Mouse (Mus musculus): ENCODE results near the gene Med17. TPM values are rescaled to one million over a fixed set of nuclear protein-coding genes. Genes with fewer than 3 reads are reported as not detected.

The Med17 gene
- polyA plus RNA-seq, 1 experiment: 0.39 TPM

DNA sequence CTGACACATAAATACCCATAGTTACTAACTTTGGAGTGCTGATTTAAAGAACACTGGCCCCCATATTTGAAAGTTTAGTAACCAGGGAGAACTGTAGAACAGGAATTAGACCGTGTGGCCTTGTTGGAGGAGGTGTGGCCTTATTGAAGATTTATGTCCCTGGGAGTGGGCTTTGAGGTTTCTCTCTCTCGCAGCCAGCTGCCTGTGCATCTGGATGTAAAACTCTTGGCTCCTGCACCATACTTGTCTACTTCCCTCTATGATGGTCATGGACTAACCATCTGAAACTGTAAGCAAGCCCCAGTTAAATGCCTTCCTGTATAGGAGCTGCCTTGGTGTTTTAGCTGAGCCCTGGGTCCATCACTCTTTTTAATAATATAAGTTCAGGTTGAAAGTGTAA lies 18.7 kb upstream of the Med17 start:
- H3K36me3 ChIP-seq (ENCODE audit: control insufficient read depth): no peaks in the 10 kb centered on the region
- TF ChIP-seq TAL1 (IDR thresholded peaks at IDR 0.05; ENCODE audit: low read length) (no peak), GATA1 (IDR thresholded peaks at IDR 0.05; ENCODE audit: low read length) (no peak)

DNA sequence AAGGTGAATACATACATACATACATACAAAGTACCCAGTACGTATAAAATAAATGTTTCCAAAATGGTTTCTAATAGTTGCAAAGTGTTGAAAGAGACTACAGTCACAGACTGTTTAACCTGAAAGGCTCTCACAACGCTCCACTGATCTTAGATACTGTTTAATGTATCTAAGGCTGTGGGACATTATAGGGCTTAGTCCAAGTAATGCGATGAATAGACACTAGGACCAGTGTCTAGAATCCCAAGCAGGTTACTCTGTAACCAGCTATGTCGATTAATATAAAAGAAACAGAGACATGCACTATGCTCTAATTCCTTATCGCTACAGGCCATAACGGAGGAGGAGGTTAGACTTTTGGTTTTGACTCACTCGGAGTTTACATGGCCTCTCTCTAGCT lies 17.4 kb upstream of the Med17 start:
- TF ChIP-seq GATA1 (IDR thresholded peaks at IDR 0.05; ENCODE audit: low read length) (no peak), TAL1 (IDR thresholded peaks at IDR 0.05; ENCODE audit: low read length) (no peak)
- no peaks in the 10 kb centered on the region for H3K9me3 ChIP-seq (ENCODE audit: control insufficient read depth, low read length)
- no peak overlapping the region for H3K4me3 ChIP-seq (replicated peaks)
- no peaks in the 10 kb centered on the region for H3K4me1 ChIP-seq (ENCODE audit: control insufficient read depth)
- H3K36me3 ChIP-seq (ENCODE audit: control insufficient read depth): no peaks in the 10 kb centered on the region
- no peaks in the 10 kb centered on the region for H3K27me3 ChIP-seq (ENCODE audit: control insufficient read depth)

More for the DNA sequence above, 18.7 kb upstream of the Med17 start:
- no peaks in the 10 kb centered on the region; the same call in 1 of the 2 replicates for H3K4me1 ChIP-seq (ENCODE audit: control insufficient read depth)
- H3K9me3 ChIP-seq (ENCODE audit: control insufficient read depth, low read length): no peaks in the 10 kb centered on the region
- no peaks in the 10 kb centered on the region for H3K27me3 ChIP-seq (ENCODE audit: control insufficient read depth)
- no peak overlapping the region for H3K4me3 ChIP-seq (replicated peaks)

DNA sequence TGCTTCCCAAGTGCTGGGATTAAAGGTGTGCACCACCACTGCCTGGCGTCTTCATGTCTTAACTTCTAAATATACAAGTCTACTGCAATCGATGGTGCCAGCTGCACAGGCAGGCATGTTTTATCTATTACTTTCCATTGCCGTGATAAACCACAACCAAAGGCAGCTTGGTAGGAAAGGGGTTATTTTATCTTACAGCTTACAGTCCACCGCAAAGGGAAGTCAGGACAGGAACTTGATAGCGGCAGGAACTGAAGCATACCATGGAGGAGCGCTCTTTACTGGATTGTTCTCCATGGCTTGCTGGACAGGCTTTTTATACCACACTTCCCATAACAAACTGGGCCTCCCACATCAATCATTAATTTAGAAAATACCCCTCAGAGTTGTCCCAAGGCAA lies 9.5 kb upstream of the Med17 start:
- Histone ChIP-seq H3K27me3 (ENCODE audit: control insufficient read depth) (peaks cover 2% of the 10 kb centered on the region; the same call in 1 of the 2 replicates), H3K4me1 (ENCODE audit: control insufficient read depth) (peaks cover 24% of the 10 kb centered on the region), H3K9me3 (ENCODE audit: control insufficient read depth, low read length) (no peaks in the 10 kb centered on the region), H3K36me3 (ENCODE audit: control insufficient read depth) (peaks cover 4% of the 10 kb centered on the region; the same call in 1 of the 2 replicates), H3K4me3 (replicated peaks) (no peak overlapping the region)
- no peak; the same call in 2 of the 3 replicates for TF ChIP-seq TAL1 (IDR thresholded peaks at IDR 0.05; ENCODE audit: low read length)
- no peak for TF ChIP-seq GATA1 (IDR thresholded peaks at IDR 0.05; ENCODE audit: low read length)

DNA sequence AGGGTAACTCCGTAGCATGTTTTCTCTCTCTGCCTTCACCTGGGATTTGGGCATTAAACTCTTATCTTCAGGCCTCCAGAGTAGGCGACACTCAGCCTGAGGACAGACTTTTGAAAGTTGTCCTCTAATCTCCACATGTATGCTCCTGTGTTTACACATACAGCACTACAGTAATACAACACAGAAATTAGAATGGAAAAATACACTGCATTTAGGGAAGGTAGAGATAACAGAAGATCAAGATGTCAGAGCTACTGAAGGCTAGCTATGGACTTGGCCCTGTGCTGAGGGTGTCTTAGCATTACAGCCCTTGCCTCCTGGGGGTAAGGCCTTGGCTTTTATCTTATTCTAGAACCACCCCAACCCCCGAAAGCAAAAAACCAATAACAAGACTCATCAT lies 8.7 kb upstream of the Med17 start:
- peaks cover 2% of the 10 kb centered on the region; the same call in 1 of the 2 replicates for H3K27me3 ChIP-seq (ENCODE audit: control insufficient read depth)
- H3K4me1 ChIP-seq (ENCODE audit: control insufficient read depth): peaks cover 24% of the 10 kb centered on the region
- H3K9me3 ChIP-seq (ENCODE audit: control insufficient read depth, low read length): no peaks in the 10 kb centered on the region
- TF ChIP-seq GATA1 (IDR thresholded peaks at IDR 0.05; ENCODE audit: low read length): no peak
- TF ChIP-seq TAL1 (IDR thresholded peaks at IDR 0.05; ENCODE audit: low read length): no peak
- peaks cover 4% of the 10 kb centered on the region; the same call in 1 of the 2 replicates for H3K36me3 ChIP-seq (ENCODE audit: control insufficient read depth)
- no peak overlapping the region for H3K4me3 ChIP-seq (replicated peaks)

DNA sequence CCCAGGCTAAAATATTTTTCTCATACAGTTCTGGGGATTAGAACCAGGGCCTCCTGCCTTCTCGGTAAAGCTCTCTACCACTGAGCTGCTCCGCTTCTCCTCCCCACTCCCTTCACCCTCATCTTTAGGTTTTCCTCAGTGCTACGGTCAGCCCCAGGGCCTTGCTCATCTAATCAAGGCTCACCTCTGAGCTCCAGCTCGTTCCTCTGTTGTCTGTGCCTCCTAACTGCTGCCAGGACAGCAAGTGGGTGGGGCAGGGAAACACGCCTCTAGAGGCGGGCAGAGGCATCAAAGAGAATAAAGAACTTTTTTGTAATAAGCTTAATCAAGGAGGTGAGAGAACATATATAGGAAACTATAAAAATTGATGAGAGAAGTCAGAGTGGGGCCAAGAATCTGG lies 8.1 kb upstream of the Med17 start:
- Histone ChIP-seq H3K4me1 (ENCODE audit: control insufficient read depth) (peaks cover 24% of the 10 kb centered on the region), H3K36me3 (ENCODE audit: control insufficient read depth) (peaks cover 4% of the 10 kb centered on the region; the same call in 1 of the 2 replicates), H3K4me3 (replicated peaks) (no peak overlapping the region), H3K27me3 (ENCODE audit: control insufficient read depth) (peaks cover 2% of the 10 kb centered on the region; the same call in 1 of the 2 replicates), H3K9me3 (ENCODE audit: control insufficient read depth, low read length) (no peaks in the 10 kb centered on the region)
- TF ChIP-seq GATA1 (IDR thresholded peaks at IDR 0.05; ENCODE audit: low read length) (no peak), TAL1 (IDR thresholded peaks at IDR 0.05; ENCODE audit: low read length) (no peak)

DNA sequence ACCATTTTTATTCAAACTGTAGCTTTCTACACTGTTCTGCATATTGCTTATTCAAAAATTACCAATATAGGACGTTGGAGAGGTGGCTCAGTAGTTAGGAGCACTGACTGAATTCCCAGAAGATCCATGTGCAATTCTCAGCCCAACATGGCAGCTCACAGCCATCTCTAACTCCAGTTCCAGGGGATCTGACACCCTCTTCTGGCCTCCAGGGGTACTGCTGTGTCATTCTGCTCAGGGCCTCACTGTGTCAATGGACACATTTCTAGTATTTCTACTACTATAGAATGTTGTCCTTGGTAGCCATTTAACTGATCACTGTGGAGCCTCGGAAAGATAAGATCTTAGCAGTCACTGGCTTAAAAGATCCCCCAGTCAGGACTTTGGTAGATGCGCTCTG lies 5.7 kb upstream of the Med17 start:
- H3K36me3 ChIP-seq (ENCODE audit: control insufficient read depth): peaks cover 2% of the 10 kb centered on the region; the same call in 1 of the 2 replicates
- H3K4me3 ChIP-seq (replicated peaks): no peak overlapping the region
- TF ChIP-seq GATA1 (IDR thresholded peaks at IDR 0.05; ENCODE audit: low read length) (no peak), TAL1 (IDR thresholded peaks at IDR 0.05; ENCODE audit: low read length) (no peak)
- H3K4me1 ChIP-seq (ENCODE audit: control insufficient read depth): peaks cover 36% of the 10 kb centered on the region
- H3K9me3 ChIP-seq (ENCODE audit: control insufficient read depth, low read length): no peaks in the 10 kb centered on the region
- H3K27me3 ChIP-seq (ENCODE audit: control insufficient read depth): peaks cover under 1% of the 10 kb centered on the region; the same call in 1 of the 2 replicates

DNA sequence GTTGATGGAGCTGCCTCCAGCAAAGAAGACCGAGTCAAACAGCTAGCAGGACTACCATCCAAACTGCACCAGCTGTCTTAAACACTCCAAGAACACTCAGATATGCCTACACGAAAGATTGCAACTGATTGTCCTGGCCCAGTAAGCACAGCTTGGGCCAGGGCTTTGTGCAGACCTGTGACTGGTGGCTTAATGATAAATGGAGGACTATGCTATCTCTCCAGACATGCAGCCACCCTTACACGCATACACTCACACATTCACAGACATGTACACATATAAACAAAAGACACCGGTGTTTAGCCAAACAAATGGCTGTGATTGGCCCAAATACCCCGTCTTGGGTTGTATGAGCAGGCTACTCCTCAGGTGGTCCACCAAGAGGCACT lies 754 bp upstream of the Med17 start:
- TF ChIP-seq TAL1 (IDR thresholded peaks at IDR 0.05; ENCODE audit: low read length) (0 out of 3 replicates have a peak, but pooled peaks have one; percentile 28), GATA1 (IDR thresholded peaks at IDR 0.05; ENCODE audit: low read length) (peak; percentile 39)
- Histone ChIP-seq H3K36me3 (ENCODE audit: control insufficient read depth) (peaks cover 22% of the 10 kb centered on the region), H3K4me3 (replicated peaks) (peak overlapping the region; percentile 81), H3K4me1 (ENCODE audit: control insufficient read depth) (peaks cover 32% of the 10 kb centered on the region), H3K27me3 (ENCODE audit: control insufficient read depth) (no peaks in the 10 kb centered on the region), H3K9me3 (ENCODE audit: control insufficient read depth, low read length) (no peaks in the 10 kb centered on the region)

DNA sequence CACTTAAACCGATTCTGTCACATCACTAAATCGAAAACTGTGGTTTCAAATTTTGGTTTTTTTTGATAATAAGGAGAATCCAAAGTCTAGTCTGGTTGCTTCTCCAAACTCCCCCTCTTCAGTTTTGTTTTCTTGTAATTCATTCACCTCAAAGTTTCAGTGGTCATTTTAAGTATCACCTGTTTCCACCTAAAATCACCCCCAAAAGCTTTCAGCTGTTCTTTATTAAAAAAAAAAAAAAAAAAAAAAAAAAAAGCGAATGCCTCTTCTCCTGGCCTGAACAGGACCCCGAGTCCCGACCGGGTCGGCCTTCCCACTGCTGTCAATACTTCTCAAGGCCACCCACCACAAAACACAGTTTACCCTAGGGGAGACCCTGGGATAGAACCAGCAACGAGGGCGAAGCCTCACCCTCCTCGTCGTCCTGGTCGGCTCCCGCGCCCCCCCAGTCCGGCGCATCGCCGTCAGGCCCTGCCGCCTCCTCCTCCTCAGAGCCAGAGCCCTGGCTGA lies 537 bp downstream of the Med17 start:
- H3K9me3 ChIP-seq (ENCODE audit: control insufficient read depth, low read length): no peaks in the 10 kb centered on the region
- no peaks in the 10 kb centered on the region for H3K27me3 ChIP-seq (ENCODE audit: control insufficient read depth)
- H3K4me1 ChIP-seq (ENCODE audit: control insufficient read depth): peaks cover 32% of the 10 kb centered on the region
- no peak for TF ChIP-seq TAL1 (IDR thresholded peaks at IDR 0.05; ENCODE audit: low read length)
- no peak for TF ChIP-seq GATA1 (IDR thresholded peaks at IDR 0.05; ENCODE audit: low read length)
- peaks cover 34% of the 10 kb centered on the region for H3K36me3 ChIP-seq (ENCODE audit: control insufficient read depth)
- H3K4me3 ChIP-seq (replicated peaks): peak overlapping the region; percentile 81

DNA sequence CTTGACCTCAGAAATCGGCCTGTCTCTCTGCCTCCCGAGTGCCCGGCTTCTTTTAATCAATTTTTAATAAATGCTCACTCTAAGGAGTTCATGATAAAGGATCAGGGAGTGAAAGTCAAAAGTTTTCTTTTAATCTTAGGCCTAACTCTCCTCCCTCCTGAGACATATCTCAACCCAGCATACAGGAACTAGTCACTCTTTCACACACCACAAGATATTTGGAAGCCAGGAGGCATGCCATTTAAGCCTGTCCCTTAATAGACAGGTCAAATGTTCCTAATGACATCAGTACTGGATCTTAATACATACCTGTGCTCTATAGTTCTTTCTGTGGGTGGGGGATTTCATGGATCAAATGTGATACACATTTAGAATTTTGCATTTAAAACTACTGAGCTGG lies 1.4 kb downstream of the Med17 start:
- peak overlapping the region; percentile 8 for H3K4me3 ChIP-seq (replicated peaks)
- peaks cover 43% of the 10 kb centered on the region for H3K36me3 ChIP-seq (ENCODE audit: control insufficient read depth)
- no peaks in the 10 kb centered on the region for H3K27me3 ChIP-seq (ENCODE audit: control insufficient read depth)
- H3K4me1 ChIP-seq (ENCODE audit: control insufficient read depth): peaks cover 32% of the 10 kb centered on the region
- no peaks in the 10 kb centered on the region for H3K9me3 ChIP-seq (ENCODE audit: control insufficient read depth, low read length)
- TF ChIP-seq GATA1 (IDR thresholded peaks at IDR 0.05; ENCODE audit: low read length) (no peak), TAL1 (IDR thresholded peaks at IDR 0.05; ENCODE audit: low read length) (no peak)

DNA sequence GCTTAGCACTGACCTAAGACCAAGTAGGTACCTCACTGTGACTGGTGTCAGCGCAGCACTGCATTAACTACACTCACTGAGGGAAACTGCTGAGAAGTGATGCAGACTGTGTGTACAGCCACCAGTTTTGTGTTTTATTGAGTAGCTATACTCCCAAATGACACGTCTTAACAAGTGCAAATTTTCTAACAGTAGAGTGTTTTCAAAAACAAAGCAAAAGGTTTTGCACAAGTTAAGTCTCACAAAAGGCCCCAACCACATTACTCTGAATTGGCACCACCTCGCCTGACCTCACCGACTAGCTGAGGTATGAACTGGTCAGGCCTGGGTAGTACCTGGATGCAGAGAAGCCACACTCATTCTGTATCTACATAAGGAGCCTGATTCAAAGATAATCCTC lies 2.9 kb downstream of the Med17 start:
- Histone ChIP-seq H3K4me1 (ENCODE audit: control insufficient read depth) (peaks cover 29% of the 10 kb centered on the region), H3K36me3 (ENCODE audit: control insufficient read depth) (peaks cover 58% of the 10 kb centered on the region), H3K9me3 (ENCODE audit: control insufficient read depth, low read length) (no peaks in the 10 kb centered on the region), H3K4me3 (replicated peaks) (no peak overlapping the region), H3K27me3 (ENCODE audit: control insufficient read depth) (no peaks in the 10 kb centered on the region)
- TF ChIP-seq GATA1 (IDR thresholded peaks at IDR 0.05; ENCODE audit: low read length): no peak
- no peak for TF ChIP-seq TAL1 (IDR thresholded peaks at IDR 0.05; ENCODE audit: low read length)

Data from erythroblast, embryonic 14.5 days (primary cell).